Mouse (Mus musculus): Measurements from ENCODE around the gene Olfr690. TPM values are rescaled to one million over a fixed set of nuclear protein-coding genes. Genes with fewer than 3 reads are reported as not detected.
"Not testable (repeated sequence)": the region's sequence is repeated elsewhere in the genome, so short reads cannot be mapped to it uniquely, and the experiment has no call there.

The Olfr690 gene
- polyA plus RNA-seq, 2 experiments: not detected

GRCm38 (mm10) chr7:105368521-105368920 is 34.6 kb upstream of the Olfr690 start:
- DNase-seq (ENCODE audit: low spot score): no peak
- no peak for TF ChIP-seq POLR2A (IDR thresholded peaks at IDR 0.05; ENCODE audit: borderline replicate concordance, extremely low read depth, insufficient read depth, insufficient read length)
- no peak for ATAC-seq (ENCODE audit: low FRiP score, low read depth)
- H3K4me1 ChIP-seq (ENCODE audit: control insufficient read depth, insufficient read depth, low read length): no peaks in the 10 kb centered on the region
- H3K9ac ChIP-seq (ENCODE audit: low read depth, low read length, severe bottlenecking): no peak overlapping the region
- H3K4me2 ChIP-seq (replicated peaks; ENCODE audit: low read depth, low read length, severe bottlenecking): no peak overlapping the region
- no peaks in the 10 kb centered on the region for H3K9me3 ChIP-seq (ENCODE audit: control insufficient read depth, low read length)
- no peak overlapping the region for H3K4me3 ChIP-seq (replicated peaks; ENCODE audit: low read length)
- 96% methylated on average over 4 of the region's 4 CpGs for WGBS
- H3K27me3 ChIP-seq (ENCODE audit: control insufficient read depth, insufficient read depth, low read length): no peaks in the 10 kb centered on the region
- H3K27ac ChIP-seq (replicated peaks; ENCODE audit: low read depth, low read length): no peak overlapping the region
- peaks cover 5% of the 10 kb centered on the region for H3K36me3 ChIP-seq (ENCODE audit: control insufficient read depth, insufficient read depth, low read length)

GRCm38 (mm10) chr7:105367930-105368329 is 34.0 kb upstream of the Olfr690 start, which contains the start of gene Olfr692:
Gene Olfr692, plus strand, starts transcription at chr7:105368230.
- no peaks in the 10 kb centered on the region for H3K27me3 ChIP-seq (ENCODE audit: control insufficient read depth, insufficient read depth, low read length)
- no peak within 1 kb of the TSS for H3K9ac ChIP-seq (ENCODE audit: low read depth, low read length, severe bottlenecking)
- ATAC-seq (ENCODE audit: low FRiP score, low read depth): no peak
- no peak for DNase-seq (ENCODE audit: low spot score)
- TF ChIP-seq POLR2A (IDR thresholded peaks at IDR 0.05; ENCODE audit: borderline replicate concordance, extremely low read depth, insufficient read depth, insufficient read length): no peak
- no peaks in the 10 kb centered on the region for H3K9me3 ChIP-seq (ENCODE audit: control insufficient read depth, low read length)
- WGBS: 97% methylated on average over 1 of the region's 1 CpGs
- H3K4me1 ChIP-seq (ENCODE audit: control insufficient read depth, insufficient read depth, low read length): no peaks in the 10 kb centered on the region
- no peak within 1 kb of the TSS for H3K4me3 ChIP-seq (replicated peaks; ENCODE audit: low read length)
- H3K36me3 ChIP-seq (ENCODE audit: control insufficient read depth, insufficient read depth, low read length): peaks cover 3% of the 10 kb centered on the region; the same call in 1 of the 2 replicates
- no peak within 1 kb of the TSS for H3K27ac ChIP-seq (replicated peaks; ENCODE audit: low read depth, low read length)
- H3K4me2 ChIP-seq (replicated peaks; ENCODE audit: low read depth, low read length, severe bottlenecking): no peak within 1 kb of the TSS

DNA sequence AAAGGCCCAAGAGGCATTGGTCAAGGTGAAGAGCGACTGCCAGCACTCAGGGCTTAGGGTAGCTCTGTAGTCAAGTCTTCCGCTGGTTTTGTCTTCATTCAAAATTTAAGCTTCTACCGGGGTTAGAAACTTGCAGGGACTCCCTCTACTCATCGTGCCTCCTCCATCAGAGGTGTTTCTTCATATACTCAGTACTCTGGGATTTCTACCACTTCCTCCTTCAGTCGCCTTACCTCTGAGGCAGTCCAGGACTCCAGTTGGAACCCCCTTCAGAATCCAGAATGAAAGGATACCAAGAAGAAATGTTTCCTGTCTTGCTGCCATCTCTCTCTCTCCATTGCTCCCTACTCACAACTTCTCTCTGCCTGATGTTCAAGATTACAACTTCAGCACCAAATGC is 33.4 kb upstream of the Olfr690 start:
- 82% methylated on average over 5 of the region's 5 CpGs for WGBS
- no peak overlapping the region for H3K27ac ChIP-seq (replicated peaks; ENCODE audit: low read depth, low read length)
- no peak overlapping the region for H3K4me2 ChIP-seq (replicated peaks; ENCODE audit: low read depth, low read length, severe bottlenecking)
- no peaks in the 10 kb centered on the region for H3K4me1 ChIP-seq (ENCODE audit: control insufficient read depth, insufficient read depth, low read length)
- DNase-seq (ENCODE audit: low spot score) (no peak), ATAC-seq (ENCODE audit: low FRiP score, low read depth) (no peak)
- H3K9ac ChIP-seq (ENCODE audit: low read depth, low read length, severe bottlenecking): no peak overlapping the region
- H3K9me3 ChIP-seq (ENCODE audit: control insufficient read depth, low read length): no peaks in the 10 kb centered on the region
- no peaks in the 10 kb centered on the region for H3K36me3 ChIP-seq (ENCODE audit: control insufficient read depth, insufficient read depth, low read length)
- H3K27me3 ChIP-seq (ENCODE audit: control insufficient read depth, insufficient read depth, low read length): no peaks in the 10 kb centered on the region
- no peak overlapping the region for H3K4me3 ChIP-seq (replicated peaks; ENCODE audit: low read length)
- no peak for TF ChIP-seq POLR2A (IDR thresholded peaks at IDR 0.05; ENCODE audit: borderline replicate concordance, extremely low read depth, insufficient read depth, insufficient read length)

DNA sequence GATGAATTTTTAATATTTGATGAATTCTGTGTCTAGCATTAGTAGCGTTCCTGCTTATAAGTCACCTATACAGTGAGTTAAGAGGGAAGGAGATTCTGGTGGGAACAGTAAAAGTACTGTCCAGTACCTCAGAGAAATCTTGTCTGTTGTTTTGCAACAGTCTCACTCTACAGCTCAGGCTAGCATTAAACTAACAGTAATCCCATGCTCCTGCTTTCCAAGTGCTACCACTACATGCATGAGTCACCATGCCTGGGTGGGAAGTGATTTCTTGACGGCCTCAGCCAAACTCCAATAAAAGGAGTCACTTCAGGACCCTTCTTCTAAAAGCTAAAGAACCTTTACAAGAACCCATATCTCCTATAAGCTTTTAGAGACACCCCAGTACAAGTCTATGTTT is 27.8 kb upstream of the Olfr690 start:
- Histone ChIP-seq H3K27ac (replicated peaks; ENCODE audit: low read depth, low read length) (no peak overlapping the region), H3K4me1 (ENCODE audit: control insufficient read depth, insufficient read depth, low read length) (no peaks in the 10 kb centered on the region), H3K4me2 (replicated peaks; ENCODE audit: low read depth, low read length, severe bottlenecking) (no peak overlapping the region), H3K36me3 (ENCODE audit: control insufficient read depth, insufficient read depth, low read length) (no peaks in the 10 kb centered on the region), H3K9ac (ENCODE audit: low read depth, low read length, severe bottlenecking) (no peak overlapping the region), H3K9me3 (ENCODE audit: control insufficient read depth, low read length) (no peaks in the 10 kb centered on the region), H3K27me3 (ENCODE audit: control insufficient read depth, insufficient read depth, low read length) (no peaks in the 10 kb centered on the region), H3K4me3 (replicated peaks; ENCODE audit: low read length) (no peak overlapping the region)
- WGBS: 83% methylated on average over 2 of the region's 2 CpGs
- ATAC-seq (ENCODE audit: low FRiP score, low read depth) (no peak), DNase-seq (ENCODE audit: low spot score) (no peak)
- TF ChIP-seq POLR2A (IDR thresholded peaks at IDR 0.05; ENCODE audit: borderline replicate concordance, extremely low read depth, insufficient read depth, insufficient read length): no peak

DNA sequence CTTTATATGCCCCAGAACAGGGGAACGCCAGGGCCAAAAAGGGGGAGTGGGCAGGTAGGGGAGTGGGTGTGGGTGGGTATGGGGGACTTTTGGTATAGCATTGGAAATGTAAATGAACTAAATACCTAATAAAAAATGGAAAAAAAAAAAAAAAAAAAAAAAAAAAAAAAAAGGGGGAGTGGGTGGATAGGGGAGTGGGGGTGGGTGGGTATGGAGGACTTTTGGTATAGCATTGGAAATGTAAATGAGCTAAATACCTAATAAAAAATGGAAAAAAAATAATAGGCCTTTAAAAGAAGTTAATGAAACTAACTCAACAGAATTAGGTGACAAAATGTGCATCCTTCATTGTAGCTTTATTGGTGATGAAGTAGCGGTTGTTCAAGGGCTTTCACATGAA is 22.6 kb upstream of the Olfr690 start:
- not testable (repeated sequence) for H3K9me3 ChIP-seq (ENCODE audit: control insufficient read depth, low read length); H3K4me1 ChIP-seq (ENCODE audit: control insufficient read depth, insufficient read depth, low read length); H3K27me3 ChIP-seq (ENCODE audit: control insufficient read depth, insufficient read depth, low read length); H3K36me3 ChIP-seq (ENCODE audit: control insufficient read depth, insufficient read depth, low read length); H3K4me2 ChIP-seq (replicated peaks; ENCODE audit: low read depth, low read length, severe bottlenecking); H3K9ac ChIP-seq (ENCODE audit: low read depth, low read length, severe bottlenecking); H3K27ac ChIP-seq (replicated peaks; ENCODE audit: low read depth, low read length); ATAC-seq (ENCODE audit: low FRiP score, low read depth); H3K4me3 ChIP-seq (replicated peaks; ENCODE audit: low read length); DNase-seq (ENCODE audit: low spot score)
- 87% methylated on average over 1 of the region's 2 CpGs for WGBS

- not testable (repeated sequence) for H3K9me3 ChIP-seq (ENCODE audit: control insufficient read depth, low read length); ATAC-seq (ENCODE audit: low FRiP score, low read depth); DNase-seq (ENCODE audit: low spot score); H3K27ac ChIP-seq (replicated peaks; ENCODE audit: low read depth, low read length); H3K4me1 ChIP-seq (ENCODE audit: control insufficient read depth, insufficient read depth, low read length); H3K4me2 ChIP-seq (replicated peaks; ENCODE audit: low read depth, low read length, severe bottlenecking); H3K27me3 ChIP-seq (ENCODE audit: control insufficient read depth, insufficient read depth, low read length); H3K9ac ChIP-seq (ENCODE audit: low read depth, low read length, severe bottlenecking); H3K4me3 ChIP-seq (replicated peaks; ENCODE audit: low read length); H3K36me3 ChIP-seq (ENCODE audit: control insufficient read depth, insufficient read depth, low read length)
- no CpG with 5 or more reads among the region's 5 CpGs for WGBS
These were observed 22.2 kb upstream of the Olfr690 start for GRCm38 (mm10) chr7:105356064-105356463.

Data from limb, embryonic 14.5 days (tissue).